Mouse (Mus musculus) CH12.LX (cell line): ENCODE measurements around the gene Olfr164. TPM values are rescaled to one million over a fixed set of nuclear protein-coding genes. Genes with fewer than 3 reads are reported as not detected.

Experiments used
- DNase-seq: peaks from one replicate; pipeline ENCODE4 v3.0.0-alpha.2; 2013; ENCODE audit errors: extremely low read depth
- H3K27ac ChIP-seq: 2 replicates; pipeline ENCODE4 v1.5.1; 2012; ENCODE audit warnings: low read depth, mild to moderate bottlenecking, control low read depth, moderate library complexity; ENCODE audit not compliant: insufficient read depth
- H3K27me3 ChIP-seq: replicated peaks from 2 replicates; pipeline ENCODE3; 2012; ENCODE audit warnings: inconsistent platforms
- H3K36me3 ChIP-seq, 2 experiments: replicated peaks in 1 of 2; 2 replicates each; pipeline versions ENCODE3 to v1.6.1; 2012; ENCODE audit warnings: inconsistent platforms in 1 of 2, low read length in 1 of 2, mild to moderate bottlenecking in 1 of 2, mixed read lengths in 1 of 2, moderate library complexity in 1 of 2; ENCODE audit not compliant: control insufficient read depth in 1 of 2, insufficient read depth in 1 of 2
- H3K4me1 ChIP-seq, 2 experiments: 2 replicates each; pipeline ENCODE4 v1.6.1; 2012; ENCODE audit warnings: inconsistent platforms in 1 of 2, moderate library complexity in 1 of 2; ENCODE audit not compliant: insufficient read depth in 2 of 2, control insufficient read depth in 1 of 2
- H3K4me2 ChIP-seq: 2 replicates; pipeline ENCODE4 v1.6.1; 2012; ENCODE audit warnings: low read depth, mild to moderate bottlenecking, control low read depth; ENCODE audit not compliant: poor library complexity, insufficient read depth, severe bottlenecking
- H3K4me3 ChIP-seq, 3 experiments: fragments of 150-350 bp in 1 of 3; sonication (generic) in 1 of 3; replicated peaks in 1 of 3; 2 replicates each; pipeline versions ENCODE3 to v1.5.1; 2011 to 2012; ENCODE audit warnings: low read depth in 2 of 3, low read length in 2 of 3, mild to moderate bottlenecking in 2 of 3, moderate library complexity in 2 of 3, control low read depth in 1 of 3, improper control_type of control experiment in 1 of 3, inconsistent platforms in 1 of 3, mixed read lengths in 1 of 3; ENCODE audit not compliant: poor library complexity in 1 of 3
- H3K79me2 ChIP-seq: replicated peaks from 2 replicates; pipeline ENCODE4 v1.6.1; 2012; ENCODE audit warnings: mild to moderate bottlenecking, moderate library complexity; ENCODE audit not compliant: control insufficient read depth, poor library complexity, insufficient read depth, severe bottlenecking; ENCODE audit errors: extremely low read depth
- H3K9ac ChIP-seq: 2 replicates; pipeline ENCODE4 v1.6.1; 2012; ENCODE audit warnings: low read depth, mild to moderate bottlenecking, control low read depth, moderate library complexity; ENCODE audit not compliant: insufficient read depth
- H3K9me3 ChIP-seq: replicated peaks from 2 replicates; pipeline ENCODE3; 2012; ENCODE audit warnings: low read length, inconsistent platforms, mixed read lengths
- BHLHE40 ChIP-seq: IDR thresholded peaks from 2 replicates; pipeline ENCODE4 v1.6.1; 2011; ENCODE audit warnings: mild to moderate bottlenecking, low read depth, low read length, improper control_type of control experiment
- CHD1 ChIP-seq: IDR thresholded peaks from 2 replicates; pipeline ENCODE4 v1.6.1; 2012; ENCODE audit warnings: low read depth, low read length, improper control_type of control experiment, inconsistent platforms
- EP300 ChIP-seq: IDR thresholded peaks from 2 replicates; pipeline ENCODE4 v1.6.1; 2011; ENCODE audit warnings: low read length, improper control_type of control experiment
- ETS1 ChIP-seq: conservative IDR thresholded peaks from 2 replicates; pipeline ENCODE4 v1.6.1; 2012; ENCODE audit warnings: low read depth, mild to moderate bottlenecking, inconsistent platforms, low read length, improper control_type of control experiment, moderate library complexity
- GABPA ChIP-seq: IDR thresholded peaks from 2 replicates; pipeline ENCODE4 v1.6.1; 2012; ENCODE audit warnings: low read depth, low read length, improper control_type of control experiment, inconsistent platforms; ENCODE audit not compliant: insufficient replicate concordance
- HCFC1 ChIP-seq: IDR thresholded peaks from 2 replicates; pipeline ENCODE4 v1.6.1; 2012; ENCODE audit warnings: low read depth, mild to moderate bottlenecking, inconsistent platforms, low read length, improper control_type of control experiment
- IRF4 ChIP-seq: IDR thresholded peaks from 2 replicates; pipeline ENCODE4 v1.6.1; 2014; ENCODE audit warnings: low read depth, mild to moderate bottlenecking, inconsistent platforms, low read length, improper control_type of control experiment
- JUN ChIP-seq: IDR thresholded peaks from 2 replicates; pipeline ENCODE4 v1.6.1; 2011; ENCODE audit warnings: low read depth, mild to moderate bottlenecking, low read length, improper control_type of control experiment, moderate library complexity; ENCODE audit not compliant: insufficient read depth
- KAT2A ChIP-seq: IDR thresholded peaks from 2 replicates; pipeline ENCODE4 v1.6.1; 2012; ENCODE audit warnings: low read length, improper control_type of control experiment, inconsistent platforms; ENCODE audit not compliant: insufficient replicate concordance
- MAFK ChIP-seq: IDR thresholded peaks from 2 replicates; pipeline ENCODE4 v1.6.1; 2011; ENCODE audit warnings: low read length, improper control_type of control experiment; ENCODE audit not compliant: insufficient replicate concordance
- MAX ChIP-seq: IDR thresholded peaks from 2 replicates; pipeline ENCODE4 v1.6.1; 2011; ENCODE audit warnings: low read length, improper control_type of control experiment
- MEF2A ChIP-seq: IDR thresholded peaks from 2 replicates; pipeline ENCODE4 v1.6.1; 2014; ENCODE audit warnings: low read depth, mild to moderate bottlenecking, inconsistent platforms, low read length, improper control_type of control experiment, borderline replicate concordance
- MXI1 ChIP-seq: IDR thresholded peaks from 2 replicates; pipeline ENCODE4 v1.6.1; 2011; ENCODE audit warnings: mild to moderate bottlenecking, low read depth, low read length, improper control_type of control experiment
- MYC ChIP-seq: IDR thresholded peaks from 2 replicates; pipeline ENCODE4 v1.6.1; 2011; ENCODE audit warnings: low read depth, mild to moderate bottlenecking, improper control_type of control experiment, low read length
- NRF1 ChIP-seq: IDR thresholded peaks from 2 replicates; pipeline ENCODE4 v1.6.1; 2014; ENCODE audit warnings: low read depth, mild to moderate bottlenecking, inconsistent platforms, low read length, improper control_type of control experiment, moderate library complexity
- POLR2A ChIP-seq: IDR thresholded peaks from 2 replicates; pipeline ENCODE4 v1.6.1; 2011; ENCODE audit warnings: low read depth, mild to moderate bottlenecking, improper control_type of control experiment, low read length
- POLR2AphosphoS2 ChIP-seq: IDR thresholded peaks from 2 replicates; pipeline ENCODE4 v1.6.1; 2011; ENCODE audit warnings: low read depth, low read length, improper control_type of control experiment
- TBP ChIP-seq: conservative IDR thresholded peaks from 2 replicates; pipeline ENCODE4 v1.6.1; 2011; ENCODE audit warnings: low read depth, low read length, improper control_type of control experiment
- TCF12 ChIP-seq: IDR thresholded peaks from 2 replicates; pipeline ENCODE4 v1.6.1; 2014; ENCODE audit warnings: low read depth, mild to moderate bottlenecking, inconsistent platforms, low read length, improper control_type of control experiment
- ZMIZ1 ChIP-seq: IDR thresholded peaks from 2 replicates; pipeline ENCODE4 v1.6.1; 2012; ENCODE audit warnings: low read depth, mild to moderate bottlenecking, inconsistent platforms, low read length, improper control_type of control experiment
- dilution Hi-C: fragments of 300-500 bp; cut with MboI; formaldehyde crosslinking; loops from 2 replicates; pipeline ENCODE4 v1.14.3; 2020; ENCODE audit warnings: low sequenced_read_pairs; ENCODE audit not compliant: extremely low pct_unique_long_range_greater_than_20kb, extremely low pct_ligation_motif_present
- in situ Hi-C: fragments of 300-500 bp; cut with MboI; formaldehyde crosslinking; loops from 3 replicates; pipeline ENCODE4 v1.14.3; 2019; ENCODE audit warnings: low sequenced_read_pairs, low pct_ligation_motif_present, low pct_unique_long_range_greater_than_20kb, mixed read lengths
- polyA plus RNA-seq: library from polyadenylated mRNA; unstranded; fragments of >175 nt; gene quantifications from 2 replicates; pipeline ENCODE4 v1.2.1, GENCODE M21; 2012; ENCODE audit warnings: low read depth; ENCODE audit not compliant: insufficient read length
- total RNA-seq, 2 experiments: library from RNA; depleted of rRNA; stranded (reverse); fragments of 300-350 nt in 1 of 2; fragments of >200 nt in 1 of 2; gene quantifications; 2 replicates each; pipeline ENCODE4 v1.2.3; 2012 to 2014

Gene Olfr164
- total and polyA plus RNA-seq, 3 experiments, result 0.19 to 0.21 TPM; not detected in 1

- in situ Hi-C loops (loop anchor here (5.0 kb wide), 1 partner anchor 44 kb away; no protein-coding TSS in a partner anchor), dilution Hi-C loops (no loop called here)
- Histone ChIP-seq H3K9me3 (peaks cover 13% of the 10 kb centered on the region), H3K4me2 (peak overlapping the region; percentile 93), H3K36me3 (peaks cover 6 to 14% of the 10 kb centered on the region in 2 experiments), H3K79me2 (0 out of 2 replicates have a peak, but pooled peaks cover 1% of the 10 kb centered on the region), H3K4me1 (peaks cover 17 to 64% of the 10 kb centered on the region in 2 experiments), H3K9ac (peak overlapping the region; percentile 81), H3K27ac (peak overlapping the region; percentile 99), H3K4me3 (peak overlapping the region; percentile 19 to 50 (median 49)), H3K27me3 (no peaks in the 10 kb centered on the region)
- peak; percentile 93 for DNase-seq
- TF ChIP-seq MEF2A, result peak; percentile 99
- TF ChIP-seq ZMIZ1, result peak; percentile 98
- TF ChIP-seq POLR2AphosphoS2, result peak; percentile 72; the same call in 1 of the 2 replicates
- TF ChIP-seq HCFC1, result no peak
- TF ChIP-seq MYC, result peak; percentile 70; the same call in 1 of the 2 replicates
- peak; percentile 94 for TF ChIP-seq ETS1
- TF ChIP-seq POLR2A, result peak; percentile 51; the same call in 1 of the 2 replicates
- 0 out of 2 replicates have a peak, but pooled peaks have one; percentile 49 for TF ChIP-seq MAFK
- TF ChIP-seq JUN, result no peak
- TF ChIP-seq EP300, result peak; percentile 92
- TF ChIP-seq MXI1, result no peak
- 0 out of 2 replicates have a peak, but pooled peaks have one; percentile 63 for TF ChIP-seq CHD1
- peak; percentile 97 for TF ChIP-seq TBP
- TF ChIP-seq GABPA, result no peak
- peak; percentile 51; the same call in 1 of the 2 replicates for TF ChIP-seq KAT2A
- peak; percentile 34 for TF ChIP-seq BHLHE40
- peak; percentile 83 for TF ChIP-seq IRF4
- TF ChIP-seq NRF1, result 0 out of 2 replicates have a peak, but pooled peaks have one; percentile 33
- peak; percentile 64; the same call in 1 of the 2 replicates for TF ChIP-seq MAX
- TF ChIP-seq TCF12, result peak; percentile 94
Measured at GRCm38 (mm10) chr16:19241539-19242025, 72.3 kb downstream of the Olfr164 start.
